9 mouse cellular contexts compared by ENCODE assay signal in the genomic region with DNA sequence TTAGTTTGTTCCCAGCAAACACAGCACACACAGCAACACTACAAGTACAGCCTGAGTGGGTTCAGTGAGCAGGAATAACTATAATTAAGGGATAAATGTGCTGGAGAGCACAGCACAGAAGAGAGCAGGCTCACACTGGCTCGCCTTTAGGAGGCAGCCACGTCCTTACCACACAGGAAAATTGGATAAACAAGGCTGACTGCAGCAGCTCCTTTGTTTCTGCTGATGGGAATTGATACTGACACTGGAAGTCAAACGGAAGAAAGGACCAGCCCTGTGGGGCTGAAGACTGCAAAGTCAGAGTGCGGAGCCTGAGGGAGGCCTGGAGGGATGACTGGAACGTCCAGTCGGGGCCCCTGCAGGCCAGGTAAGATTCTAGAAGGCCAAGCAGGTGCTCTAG. TPM values are rescaled to one million over a fixed set of nuclear protein-coding genes. Genes with fewer than 3 reads are reported as not detected.
DNase-seq lines count a peak whose midpoint lies in the region; ATAC-seq and TF ChIP-seq lines count a peak whose summit lies in the region.
"Had no signal": no experiment of that assay in that cellular context is flagged by ENCODE, and none has a peak within 500 bp of the region (broad histone marks: within the 10 kb centered on the region; RNA-seq: fewer than 3 reads in every experiment).

No protein-coding gene starts in this region.

- no peak for ATAC-seq in G1E (ENCODE audit: extremely low read depth, insufficient number of reproducible peaks, low FRiP score, poor library complexity, severe bottlenecking)
- ATAC-seq in heart, postnatal 0 days (ENCODE audit: insufficient read depth, low read depth) = no peak
- no peak for ATAC-seq in liver, postnatal 0 days

- DNase-seq in heart, adult 2 months = no peak
- DNase-seq in heart, adult 9 months (ENCODE audit: low spot score in 2 of 2) = no peak
- DNase-seq in G1E (ENCODE audit: low spot score) = no peak
- no peak for DNase-seq in heart, postnatal 0 days (ENCODE audit: low spot score)
- DNase-seq in liver, postnatal 0 days = no peak
- no peak for DNase-seq in left cerebral cortex, adult 11 months (ENCODE audit: low spot score)
- no peak for DNase-seq in right cerebral cortex, postnatal 10 days (ENCODE audit: low spot score in 2 of 2)
- no peak for DNase-seq in layer of hippocampus, postnatal 36 days
- DNase-seq: gastrocnemius, postnatal 36 days had no signal

- peaks cover 15% of the 10 kb centered on the region for H3K4me1 ChIP-seq in heart, adult 2 months (ENCODE audit: control insufficient read depth, insufficient read depth, low read length)
- H3K4me1 ChIP-seq in G1E (ENCODE audit: insufficient read depth, low read depth, low read length) = peaks cover 54% of the 10 kb centered on the region
- H3K4me1 ChIP-seq in heart, postnatal 0 days (ENCODE audit: control insufficient read depth, insufficient read depth) = peaks cover 25% of the 10 kb centered on the region
- H3K4me1 ChIP-seq in liver, postnatal 0 days (ENCODE audit: insufficient read depth) = peaks cover 25% of the 10 kb centered on the region

- no peak for TF ChIP-seq EP300 in heart, adult 2 months (IDR thresholded peaks at IDR 0.05; ENCODE audit: insufficient read depth, low read depth, low read length)
- no peak for TF ChIP-seq EP300 in heart, postnatal 0 days (IDR thresholded peaks at IDR 0.05; ENCODE audit: low read depth)
- no peak for TF ChIP-seq EP300 in liver, postnatal 0 days (IDR thresholded peaks at IDR 0.05; ENCODE audit: low read depth)

- H3K9ac ChIP-seq in heart, adult 2 months (ENCODE audit: low read depth, low read length) = peak overlapping the region; percentile 31; the same call in 1 of the 2 replicates
- H3K9ac ChIP-seq in heart, postnatal 0 days (replicated peaks; ENCODE audit: low read depth, low read length) = no peak overlapping the region
- H3K9ac ChIP-seq in liver, postnatal 0 days (replicated peaks) = no peak overlapping the region

- H3K4me3 ChIP-seq in heart, adult 2 months = no peak overlapping the region
- peak overlapping the region; percentile 52; the same call in 1 of the 2 replicates for H3K4me3 ChIP-seq in G1E (ENCODE audit: low read depth, low read length)
- no peak overlapping the region for H3K4me3 ChIP-seq in heart, postnatal 0 days (ENCODE audit: low read depth, low read length)
- no peak overlapping the region for H3K4me3 ChIP-seq in liver, postnatal 0 days (ENCODE audit: low read depth, low read length)

- peak overlapping the region; percentile 1; the same call in 1 of the 2 replicates for H3K4me2 ChIP-seq in heart, postnatal 0 days (ENCODE audit: low read depth, low read length)
- peak overlapping the region; percentile 92; the same call in 1 of the 2 replicates for H3K4me2 ChIP-seq in liver, postnatal 0 days (ENCODE audit: low read depth, low read length)

- peak; percentile 14; the same call in 1 of the 2 replicates for TF ChIP-seq CTCF in heart, adult 2 months (IDR thresholded peaks at IDR 0.05)
- no peak for TF ChIP-seq CTCF in G1E (IDR thresholded peaks at IDR 0.05; ENCODE audit: low read depth, low read length)
- TF ChIP-seq CTCF in heart, postnatal 0 days (IDR thresholded peaks at IDR 0.05; ENCODE audit: low read depth) = no peak
- TF ChIP-seq CTCF in liver, postnatal 0 days (IDR thresholded peaks at IDR 0.05; ENCODE audit: low read depth) = 0 out of 2 replicates have a peak, but pooled peaks have one; percentile 12

- 15% methylated on average over 6 of the region's 6 CpGs for WGBS in heart, adult 2 months
- WGBS in heart, postnatal 0 days = 47% methylated on average over 6 of the region's 6 CpGs
- 61% methylated on average over 6 of the region's 6 CpGs for WGBS in liver, postnatal 0 days (ENCODE audit: insufficient replicate concordance)

- H3K27ac ChIP-seq in heart, adult 2 months = no peak overlapping the region; the same call in 1 of the 2 replicates
- peak overlapping the region; percentile 0; the same call in 1 of the 2 replicates for H3K27ac ChIP-seq in heart, postnatal 0 days (ENCODE audit: low read depth)
- no peak overlapping the region for H3K27ac ChIP-seq in liver, postnatal 0 days (ENCODE audit: low read depth)

- no peaks in the 10 kb centered on the region for H3K27me3 ChIP-seq in heart, adult 2 months (ENCODE audit: control insufficient read depth, insufficient read depth, low read length)
- H3K27me3 ChIP-seq in G1E (ENCODE audit: insufficient read depth, low read length) = no peaks in the 10 kb centered on the region
- H3K27me3 ChIP-seq in heart, postnatal 0 days (ENCODE audit: control insufficient read depth, insufficient read depth, low read length) = no peaks in the 10 kb centered on the region
- H3K27me3 ChIP-seq in liver, postnatal 0 days (ENCODE audit: insufficient read depth, low read length) = no peaks in the 10 kb centered on the region

- peaks cover 15% of the 10 kb centered on the region for H3K36me3 ChIP-seq in heart, adult 2 months (ENCODE audit: control insufficient read depth, insufficient read depth, low read length)
- peaks cover 57% of the 10 kb centered on the region for H3K36me3 ChIP-seq in G1E (replicated peaks)
- H3K36me3 ChIP-seq in heart, postnatal 0 days (replicated peaks; ENCODE audit: control insufficient read depth, insufficient read depth, low read length) = peaks cover 30% of the 10 kb centered on the region
- peaks cover 23% of the 10 kb centered on the region for H3K36me3 ChIP-seq in liver, postnatal 0 days (replicated peaks; ENCODE audit: insufficient read depth, low read length)

- TF ChIP-seq POLR2A in heart, adult 2 months (IDR thresholded peaks at IDR 0.05; ENCODE audit: insufficient read depth, low read depth, low read length) = no peak

- intact Hi-C loops in heart, adult 2 months (cut with DNase I) = loop anchor here (5.0 kb wide), 1 partner anchor 207 kb away; the partner anchor contains the start of gene Sac3d1

- peaks cover 7% of the 10 kb centered on the region; the same call in 1 of the 2 replicates for H3K79me2 ChIP-seq in heart, adult 2 months (replicated peaks; ENCODE audit: control insufficient read depth, insufficient read depth, low read length)

- no peaks in the 10 kb centered on the region for H3K9me3 ChIP-seq in G1E (replicated peaks)
- H3K9me3 ChIP-seq in heart, postnatal 0 days (replicated peaks; ENCODE audit: control insufficient read depth, low read length) = no peaks in the 10 kb centered on the region
- no peaks in the 10 kb centered on the region for H3K9me3 ChIP-seq in liver, postnatal 0 days (ENCODE audit: low read length)

RNA-seq across cellular contexts. Expression of gene Dpf2, which starts 2.6 kb away (rescaled TPM):
- 10 to 100 TPM; 82.3 to 83.5 TPM for total RNA-seq in heart, adult 2 months (2021)
- 71.8 and 104 TPM in 2 replicates for polyA plus RNA-seq in heart, adult 2 months (2012; rRNA removed)
- total RNA-seq in G1E (2014; fragmentation: Nextera tagmentation) = 126 and 142 TPM in 2 replicates
- 152 and 196 TPM in 2 replicates for total RNA-seq in G1E (2017)
- 42.1 and 68.8 TPM in 2 replicates for polyA plus RNA-seq in G1E (2012)
- 57.8 and 91.8 TPM in 2 replicates for total RNA-seq in heart, postnatal 0 days (2014; rRNA removed; ENCODE audit: low replicate concordance)
- 60.5 and 61.4 TPM in 2 replicates for polyA plus RNA-seq in heart, postnatal 0 days (2015; fragmentation: Nextera tagmentation; extraction: Ambion mirVana)
- polyA plus RNA-seq in liver, postnatal 0 days (2015; fragmentation: Nextera tagmentation; extraction: Ambion mirVana) = 28.1 and 32.6 TPM in 2 replicates
- 100 to 1,000 TPM in 1 of 2 experiments, 10 to 100 TPM in 1; 92.0 to 108 TPM for total RNA-seq in layer of hippocampus, postnatal 36 days (2021)

RNA-seq across cellular contexts. Expression of gene Cdc42ep2, which starts 14.4 kb away (rescaled TPM):
- total RNA-seq in heart, adult 2 months (2021) = 1 to 10 TPM; 8.0 to 8.4 TPM
- polyA plus RNA-seq in heart, adult 2 months (2012; rRNA removed) = 11.7 and 19.0 TPM in 2 replicates
- total RNA-seq in G1E (2014; fragmentation: Nextera tagmentation) (1.8 and 2.1 TPM in 2 replicates), G1E (2017) (2.2 and 3.6 TPM in 2 replicates)
- polyA plus RNA-seq in G1E (2012) = 0.66 and 0.76 TPM in 2 replicates
- total RNA-seq in heart, postnatal 0 days (2014; rRNA removed; ENCODE audit: low replicate concordance) = 15.7 and 17.4 TPM in 2 replicates
- polyA plus RNA-seq in heart, postnatal 0 days (2015; fragmentation: Nextera tagmentation; extraction: Ambion mirVana) = 8.8 and 9.5 TPM in 2 replicates
- 3.0 TPM in 2 replicates for polyA plus RNA-seq in liver, postnatal 0 days (2015; fragmentation: Nextera tagmentation; extraction: Ambion mirVana)
- 1 to 10 TPM; 4.4 to 5.5 TPM for total RNA-seq in layer of hippocampus, postnatal 36 days (2021)

RNA-seq across cellular contexts. Expression of gene Tigd3, which starts 16.3 kb away (rescaled TPM):
- total RNA-seq in heart, adult 2 months (2021) = under 1 TPM; 0.14 to 0.47 TPM
- 0.25 and 0.67 TPM in 2 replicates for polyA plus RNA-seq in heart, adult 2 months (2012; rRNA removed)
- total RNA-seq in G1E (2014; fragmentation: Nextera tagmentation) = 0.90 and 2.1 TPM in 2 replicates
- 2.0 and 2.4 TPM in 2 replicates for total RNA-seq in G1E (2017)
- polyA plus RNA-seq in G1E (2012) = 0.70 and 1.0 TPM in 2 replicates
- total RNA-seq in heart, postnatal 0 days (2014; rRNA removed; ENCODE audit: low replicate concordance) = 0.81 and 3.3 TPM in 2 replicates
- 0.85 and 0.91 TPM in 2 replicates for polyA plus RNA-seq in heart, postnatal 0 days (2015; fragmentation: Nextera tagmentation; extraction: Ambion mirVana)
- 1.5 and 1.7 TPM in 2 replicates for polyA plus RNA-seq in liver, postnatal 0 days (2015; fragmentation: Nextera tagmentation; extraction: Ambion mirVana)
- total RNA-seq in layer of hippocampus, postnatal 36 days (2021) = 1 to 10 TPM; 1.9 to 2.2 TPM

RNA-seq across cellular contexts. Expression of gene Slc25a45, which starts 32.6 kb away (rescaled TPM):
- total RNA-seq in heart, adult 2 months (2021) = 1 to 10 TPM; 2.8 TPM
- 7.9 and 8.2 TPM in 2 replicates for polyA plus RNA-seq in heart, adult 2 months (2012; rRNA removed)
- total RNA-seq in G1E (2014; fragmentation: Nextera tagmentation) = 3.5 and 6.4 TPM in 2 replicates
- total RNA-seq in G1E (2017) = 10.9 and 12.5 TPM in 2 replicates
- 0.68 and 0.93 TPM in 2 replicates for polyA plus RNA-seq in G1E (2012)
- 3.1 and 4.8 TPM in 2 replicates for total RNA-seq in heart, postnatal 0 days (2014; rRNA removed; ENCODE audit: low replicate concordance)
- polyA plus RNA-seq in heart, postnatal 0 days (2015; fragmentation: Nextera tagmentation; extraction: Ambion mirVana) = 2.8 and 2.9 TPM in 2 replicates
- 8.4 and 9.1 TPM in 2 replicates for polyA plus RNA-seq in liver, postnatal 0 days (2015; fragmentation: Nextera tagmentation; extraction: Ambion mirVana)
- 1 to 10 TPM; 2.5 to 2.7 TPM for total RNA-seq in layer of hippocampus, postnatal 36 days (2021)

RNA-seq across cellular contexts. Expression of gene Frmd8, which starts 35.1 kb away (rescaled TPM):
- total RNA-seq in heart, adult 2 months (2021) = 1 to 10 TPM; 7.7 to 8.4 TPM
- 7.0 and 9.3 TPM in 2 replicates for polyA plus RNA-seq in heart, adult 2 months (2012; rRNA removed)
- total RNA-seq in G1E (2014; fragmentation: Nextera tagmentation) = 8.9 and 15.1 TPM in 2 replicates
- 14.5 and 15.2 TPM in 2 replicates for total RNA-seq in G1E (2017)
- 21.0 and 21.9 TPM in 2 replicates for polyA plus RNA-seq in G1E (2012)
- total RNA-seq in heart, postnatal 0 days (2014; rRNA removed; ENCODE audit: low replicate concordance) = 29.1 and 53.8 TPM in 2 replicates
- 12.8 and 14.9 TPM in 2 replicates for polyA plus RNA-seq in heart, postnatal 0 days (2015; fragmentation: Nextera tagmentation; extraction: Ambion mirVana)
- polyA plus RNA-seq in liver, postnatal 0 days (2015; fragmentation: Nextera tagmentation; extraction: Ambion mirVana) = 8.5 and 9.0 TPM in 2 replicates
- 10 to 100 TPM; 13.5 to 14.2 TPM for total RNA-seq in layer of hippocampus, postnatal 36 days (2021)

Comparison
In these comparisons a context has a peak if more than half of its experiments do, and no peak if none do; other contexts are left out.
1. CTCF ChIP-seq: peak in heart, adult 2 months (single experiment) and liver, postnatal 0 days (single experiment); none in G1E (single experiment) and heart, postnatal 0 days (single experiment).